Mouse (Mus musculus): ENCODE data around the gene Dnajb2. TPM values are rescaled to one million over a fixed set of nuclear protein-coding genes. Genes with fewer than 3 reads are reported as not detected.

Dnajb2 gene
- polyA plus RNA-seq, 1 experiment from 2014 or later = 35.9 TPM

GRCm38 (mm10) chr1:75208967-75209678 is 27.1 kb upstream of the Dnajb2 start:
- peaks cover 8% of the 10 kb centered on the region for H3K36me3 ChIP-seq (ENCODE audit: control insufficient read depth, insufficient read depth, low read length)
- H3K4me1 ChIP-seq (ENCODE audit: control insufficient read depth, insufficient read depth, low read length) = peaks cover 17% of the 10 kb centered on the region; the same call in 1 of the 2 replicates
- peak overlapping the region; percentile 32 for H3K4me2 ChIP-seq (ENCODE audit: low read depth, low read length)
- ATAC-seq (ENCODE audit: low read depth) = no peak
- H3K27me3 ChIP-seq (ENCODE audit: control insufficient read depth, insufficient read depth, low read length) = no peaks in the 10 kb centered on the region
- H3K27ac ChIP-seq (ENCODE audit: low read depth, low read length) = no peak overlapping the region
- peak overlapping the region; percentile 25; the same call in 1 of the 2 replicates for H3K9ac ChIP-seq (replicated peaks; ENCODE audit: low read depth, low read length)
- H3K9me3 ChIP-seq (ENCODE audit: control insufficient read depth, low read length) = no peaks in the 10 kb centered on the region
- WGBS = 16% methylated on average over 34 of the region's 34 CpGs
- H3K4me3 ChIP-seq (ENCODE audit: low read depth, low read length) = peak overlapping the region; percentile 20

- peak within 1 kb of the TSS; percentile 94 for H3K4me3 ChIP-seq (ENCODE audit: low read depth, low read length)
- peak within 1 kb of the TSS; percentile 95 for H3K4me2 ChIP-seq (ENCODE audit: low read depth, low read length)
- H3K9me3 ChIP-seq (ENCODE audit: control insufficient read depth, low read length) = no peaks in the 10 kb centered on the region
- peak; percentile 95 for ATAC-seq (ENCODE audit: low read depth)
- peaks cover 17% of the 10 kb centered on the region; the same call in 1 of the 2 replicates for H3K4me1 ChIP-seq (ENCODE audit: control insufficient read depth, insufficient read depth, low read length)
- peak within 1 kb of the TSS; percentile 88 for H3K9ac ChIP-seq (replicated peaks; ENCODE audit: low read depth, low read length)
- WGBS = 7% methylated on average over 42 of the region's 42 CpGs
- no peaks in the 10 kb centered on the region for H3K27me3 ChIP-seq (ENCODE audit: control insufficient read depth, insufficient read depth, low read length)
- H3K36me3 ChIP-seq (ENCODE audit: control insufficient read depth, insufficient read depth, low read length) = peaks cover 18% of the 10 kb centered on the region
- 0 out of 2 replicates have a peak within 1 kb of the TSS, but pooled peaks have one; percentile 39 for H3K27ac ChIP-seq (ENCODE audit: low read depth, low read length)
These were observed 25.8 kb upstream of the Dnajb2 start, which contains the start of the genes Glb1l and Stk16 for GRCm38 (mm10) chr1:75210136-75211087. TSS of gene Glb1l (minus strand) at chr1:75210813. TSS of gene Stk16 (plus strand) at chr1:75210838.

GRCm38 (mm10) chr1:75211141-75211708 is 25.0 kb upstream of the Dnajb2 start:
- H3K4me1 ChIP-seq (ENCODE audit: control insufficient read depth, insufficient read depth, low read length) = peaks cover 17% of the 10 kb centered on the region; the same call in 1 of the 2 replicates
- H3K9me3 ChIP-seq (ENCODE audit: control insufficient read depth, low read length) = no peaks in the 10 kb centered on the region
- H3K27ac ChIP-seq (ENCODE audit: low read depth, low read length) = no peak overlapping the region
- peak overlapping the region; percentile 94 for H3K4me3 ChIP-seq (ENCODE audit: low read depth, low read length)
- 14% methylated on average over 17 of the region's 17 CpGs for WGBS
- H3K27me3 ChIP-seq (ENCODE audit: control insufficient read depth, insufficient read depth, low read length) = no peaks in the 10 kb centered on the region
- H3K36me3 ChIP-seq (ENCODE audit: control insufficient read depth, insufficient read depth, low read length) = peaks cover 18% of the 10 kb centered on the region
- peak overlapping the region; percentile 88 for H3K9ac ChIP-seq (replicated peaks; ENCODE audit: low read depth, low read length)
- ATAC-seq (ENCODE audit: low read depth) = peak; percentile 13; the same call in 1 of the 2 replicates
- peak overlapping the region; percentile 95 for H3K4me2 ChIP-seq (ENCODE audit: low read depth, low read length)

GRCm38 (mm10) chr1:75212542-75212941 is 23.7 kb upstream of the Dnajb2 start:
- no peak for ATAC-seq (ENCODE audit: low read depth)
- no peaks in the 10 kb centered on the region for H3K9me3 ChIP-seq (ENCODE audit: control insufficient read depth, low read length)
- peaks cover 8% of the 10 kb centered on the region for H3K27me3 ChIP-seq (ENCODE audit: control insufficient read depth, insufficient read depth, low read length)
- peaks cover 18% of the 10 kb centered on the region for H3K36me3 ChIP-seq (ENCODE audit: control insufficient read depth, insufficient read depth, low read length)
- H3K4me2 ChIP-seq (ENCODE audit: low read depth, low read length) = no peak overlapping the region
- 81% methylated on average over 4 of the region's 4 CpGs for WGBS
- no peak overlapping the region for H3K9ac ChIP-seq (replicated peaks; ENCODE audit: low read depth, low read length)
- no peak overlapping the region for H3K4me3 ChIP-seq (ENCODE audit: low read depth, low read length)
- H3K4me1 ChIP-seq (ENCODE audit: control insufficient read depth, insufficient read depth, low read length) = peaks cover 17% of the 10 kb centered on the region; the same call in 1 of the 2 replicates
- H3K27ac ChIP-seq (ENCODE audit: low read depth, low read length) = no peak overlapping the region

GRCm38 (mm10) chr1:75213096-75213495 is 23.1 kb upstream of the Dnajb2 start:
- WGBS = 90% methylated on average over 7 of the region's 7 CpGs
- no peaks in the 10 kb centered on the region for H3K9me3 ChIP-seq (ENCODE audit: control insufficient read depth, low read length)
- no peak overlapping the region for H3K4me2 ChIP-seq (ENCODE audit: low read depth, low read length)
- H3K9ac ChIP-seq (replicated peaks; ENCODE audit: low read depth, low read length) = no peak overlapping the region
- H3K4me1 ChIP-seq (ENCODE audit: control insufficient read depth, insufficient read depth, low read length) = peaks cover 17% of the 10 kb centered on the region
- H3K27ac ChIP-seq (ENCODE audit: low read depth, low read length) = no peak overlapping the region
- H3K27me3 ChIP-seq (ENCODE audit: control insufficient read depth, insufficient read depth, low read length) = peaks cover 8% of the 10 kb centered on the region
- peaks cover 18% of the 10 kb centered on the region for H3K36me3 ChIP-seq (ENCODE audit: control insufficient read depth, insufficient read depth, low read length)
- no peak overlapping the region for H3K4me3 ChIP-seq (ENCODE audit: low read depth, low read length)
- no peak for ATAC-seq (ENCODE audit: low read depth)

- Histone ChIP-seq H3K4me2 (ENCODE audit: low read depth, low read length) (no peak overlapping the region), H3K9ac (replicated peaks; ENCODE audit: low read depth, low read length) (no peak overlapping the region), H3K4me1 (ENCODE audit: control insufficient read depth, insufficient read depth, low read length) (peaks cover 25% of the 10 kb centered on the region), H3K36me3 (ENCODE audit: control insufficient read depth, insufficient read depth, low read length) (peaks cover 18% of the 10 kb centered on the region), H3K27ac (ENCODE audit: low read depth, low read length) (no peak overlapping the region), H3K4me3 (ENCODE audit: low read depth, low read length) (no peak overlapping the region), H3K9me3 (ENCODE audit: control insufficient read depth, low read length) (no peaks in the 10 kb centered on the region), H3K27me3 (ENCODE audit: control insufficient read depth, insufficient read depth, low read length) (peaks cover 18% of the 10 kb centered on the region)
- no peak for ATAC-seq (ENCODE audit: low read depth)
- 74% methylated on average over 2 of the region's 2 CpGs for WGBS
These were observed 21.8 kb upstream of the Dnajb2 start for GRCm38 (mm10) chr1:75214442-75214841.

DNA sequence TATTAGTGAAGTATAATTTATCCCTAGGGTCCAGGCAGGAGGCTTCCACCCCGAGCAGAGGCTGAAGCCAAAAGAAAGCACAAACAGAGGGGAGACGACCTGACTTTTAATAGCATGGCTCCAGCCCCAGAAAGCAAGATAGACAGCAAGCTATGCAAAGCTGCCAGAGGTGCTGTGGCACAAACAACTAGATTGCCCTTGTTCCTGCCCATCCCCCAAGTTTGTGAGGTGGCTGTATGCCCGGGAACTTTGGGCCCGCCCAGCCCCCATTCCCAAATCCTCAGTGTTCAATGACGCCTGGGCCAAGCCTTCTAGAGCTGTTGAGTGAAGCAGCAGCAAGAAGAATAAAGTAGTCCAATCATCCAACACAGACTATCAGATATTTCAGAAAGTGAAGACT is 21.3 kb upstream of the Dnajb2 start:
- 72% methylated on average over 5 of the region's 5 CpGs for WGBS
- no peak for ATAC-seq (ENCODE audit: low read depth)
- H3K4me1 ChIP-seq (ENCODE audit: control insufficient read depth, insufficient read depth, low read length) = peaks cover 25% of the 10 kb centered on the region

GRCm38 (mm10) chr1:75215785-75216184 is 20.4 kb upstream of the Dnajb2 start:
- no peak overlapping the region for H3K4me3 ChIP-seq (ENCODE audit: low read depth, low read length)

More for the DNA sequence above, 21.3 kb upstream of the Dnajb2 start:
- H3K27me3 ChIP-seq (ENCODE audit: control insufficient read depth, insufficient read depth, low read length) = peaks cover 19% of the 10 kb centered on the region
- peaks cover 18% of the 10 kb centered on the region for H3K36me3 ChIP-seq (ENCODE audit: control insufficient read depth, insufficient read depth, low read length)
- no peak overlapping the region for H3K27ac ChIP-seq (ENCODE audit: low read depth, low read length)
- H3K4me3 ChIP-seq (ENCODE audit: low read depth, low read length) = no peak overlapping the region
- H3K9me3 ChIP-seq (ENCODE audit: control insufficient read depth, low read length) = no peaks in the 10 kb centered on the region
- H3K9ac ChIP-seq (replicated peaks; ENCODE audit: low read depth, low read length) = no peak overlapping the region
- H3K4me2 ChIP-seq (ENCODE audit: low read depth, low read length) = no peak overlapping the region

More at GRCm38 (mm10) chr1:75215785-75216184, 20.4 kb upstream of the Dnajb2 start:
- no peak overlapping the region for H3K9ac ChIP-seq (replicated peaks; ENCODE audit: low read depth, low read length)
- peaks cover 26% of the 10 kb centered on the region for H3K27me3 ChIP-seq (ENCODE audit: control insufficient read depth, insufficient read depth, low read length)
- H3K27ac ChIP-seq (ENCODE audit: low read depth, low read length) = no peak overlapping the region
- ATAC-seq (ENCODE audit: low read depth) = no peak
- no peaks in the 10 kb centered on the region for H3K9me3 ChIP-seq (ENCODE audit: control insufficient read depth, low read length)
- H3K4me2 ChIP-seq (ENCODE audit: low read depth, low read length) = no peak overlapping the region
- 93% methylated on average over 9 of the region's 9 CpGs for WGBS
- H3K4me1 ChIP-seq (ENCODE audit: control insufficient read depth, insufficient read depth, low read length) = peaks cover 20% of the 10 kb centered on the region
- peaks cover 18% of the 10 kb centered on the region for H3K36me3 ChIP-seq (ENCODE audit: control insufficient read depth, insufficient read depth, low read length)

All from neural tube, embryonic 14.5 days (tissue).